Mouse (Mus musculus) C2C12 (cell line): ENCODE results near the gene Hist1h4j. TPM values are rescaled to one million over a fixed set of nuclear protein-coding genes. Genes with fewer than 3 reads are reported as not detected.
"Not testable (repeated sequence)": the region's sequence is repeated elsewhere in the genome, so short reads cannot be mapped to it uniquely, and the experiment has no call there.

ENCODE experiments used
- H3K27me3 ChIP-seq: one replicate; pipeline ENCODE4 v1.6.1; 2011; ENCODE audit not compliant: control insufficient read depth, insufficient read depth, insufficient read length
- H3K36me3 ChIP-seq: one replicate; pipeline ENCODE4 v1.6.1; 2011; ENCODE audit not compliant: control insufficient read depth, insufficient read depth
- H3K4me3 ChIP-seq: one replicate; pipeline ENCODE4 v1.5.1; 2011; ENCODE audit warnings: mild to moderate bottlenecking, control low read depth; ENCODE audit not compliant: poor library complexity, insufficient read depth, severe bottlenecking
- H3K79me2 ChIP-seq: one replicate; pipeline ENCODE4 v1.6.1; 2011; ENCODE audit not compliant: control insufficient read depth, insufficient read depth
- H3K79me3 ChIP-seq: one replicate; pipeline ENCODE4 v1.6.1; 2011; ENCODE audit warnings: low read depth, control low read depth
- H3ac ChIP-seq: one replicate; pipeline ENCODE3; 2011; ENCODE audit warnings: low read depth; ENCODE audit not compliant: control insufficient read depth, insufficient read length
- CEBPB ChIP-seq: IDR thresholded peaks from one replicate; pipeline ENCODE4 v1.6.1; 2011; ENCODE audit warnings: low read depth, mild to moderate bottlenecking, control low read depth, moderate library complexity
- CTCF ChIP-seq: IDR thresholded peaks from one replicate; pipeline ENCODE4 v1.5.1; 2011; ENCODE audit not compliant: control insufficient read depth, insufficient read depth, insufficient read length
- FOSL1 ChIP-seq: IDR thresholded peaks from one replicate; pipeline ENCODE4 v1.8.0; 2011; ENCODE audit warnings: mild to moderate bottlenecking, low read length; ENCODE audit not compliant: poor library complexity, insufficient read depth, severe bottlenecking
- MAX ChIP-seq: IDR thresholded peaks from one replicate; pipeline ENCODE4 v1.6.1; 2011; ENCODE audit warnings: mild to moderate bottlenecking, control low read depth
- MYOD1 ChIP-seq: IDR thresholded peaks from one replicate; pipeline ENCODE4 v1.6.1; 2011; ENCODE audit warnings: low read depth; ENCODE audit not compliant: control insufficient read depth, insufficient read length
- MYOG ChIP-seq: IDR thresholded peaks from one replicate; pipeline ENCODE4 v1.6.1; 2011; ENCODE audit not compliant: control insufficient read depth, insufficient read length; ENCODE audit errors: extremely low read depth
- USF1 ChIP-seq: IDR thresholded peaks from one replicate; pipeline ENCODE4 v1.6.1; 2011; ENCODE audit warnings: low read depth, mild to moderate bottlenecking, control low read depth, moderate library complexity
- polyA plus RNA-seq: library from polyadenylated mRNA; unstranded; fragments of >200 nt; fragmentation: generic; extraction: Trizol; gene quantifications from one replicate; pipeline ENCODE4 v1.2.1, GENCODE M21; 2012; ENCODE audit warnings: missing spikeins

The Hist1h4j gene
- polyA plus RNA-seq, 1 experiment = 2.9 TPM

GRCm38 (mm10) chr13:21779767-21780731 lies 45.2 kb downstream of the Hist1h4j start, which contains the start of gene Hist1h1b:
Gene Hist1h1b (minus strand): TSS chr13:21780625.
- no peaks in the 10 kb centered on the region for H3K79me2 ChIP-seq
- H3K36me3 ChIP-seq = no peaks in the 10 kb centered on the region
- no peaks in the 10 kb centered on the region for H3K27me3 ChIP-seq
- peak within 1 kb of the TSS; percentile 43 for H3K4me3 ChIP-seq
- H3K79me3 ChIP-seq = no peaks in the 10 kb centered on the region
- peak within 1 kb of the TSS; percentile 94 for H3ac ChIP-seq
- no peak for TF ChIP-seq CTCF
- TF ChIP-seq CEBPB = no peak
- peak; percentile 94 for TF ChIP-seq MYOG

- Histone ChIP-seq H3K79me3 (no peaks in the 10 kb centered on the region), H3K4me3 (no peak overlapping the region), H3ac (no peak overlapping the region), H3K79me2 (no peaks in the 10 kb centered on the region), H3K36me3 (no peaks in the 10 kb centered on the region), H3K27me3 (no peaks in the 10 kb centered on the region)
- TF ChIP-seq USF1 (no peak), MAX (no peak), CEBPB (no peak), FOSL1 (no peak), MYOD1 (no peak), CTCF (no peak), MYOG (no peak)
These were observed 46.2 kb downstream of the Hist1h4j start for GRCm38 (mm10) chr13:21781021-21781555.

GRCm38 (mm10) chr13:21781639-21782038 lies 46.8 kb downstream of the Hist1h4j start:
- no peak overlapping the region for H3K4me3 ChIP-seq

GRCm38 (mm10) chr13:21782361-21783254 lies 47.7 kb downstream of the Hist1h4j start:
- H3K36me3 ChIP-seq, H3K27me3 ChIP-seq, H3K79me2 ChIP-seq, H3K79me3 ChIP-seq: not testable (repeated sequence)
- Histone ChIP-seq H3K4me3 (peak overlapping the region; percentile 8), H3ac (peak overlapping the region; percentile 2)
- TF ChIP-seq CEBPB = peak; percentile 13

More at GRCm38 (mm10) chr13:21781639-21782038, 46.8 kb downstream of the Hist1h4j start:
- Histone ChIP-seq H3ac (no peak overlapping the region), H3K27me3 (no peaks in the 10 kb centered on the region), H3K79me3 (no peaks in the 10 kb centered on the region), H3K79me2 (no peaks in the 10 kb centered on the region), H3K36me3 (no peaks in the 10 kb centered on the region)
- TF ChIP-seq CTCF (no peak), CEBPB (no peak), USF1 (no peak), FOSL1 (no peak), MYOD1 (no peak), MAX (no peak), MYOG (no peak)

- H3ac ChIP-seq = peak within 1 kb of the TSS; percentile 64
- no peaks in the 10 kb centered on the region for H3K36me3 ChIP-seq
- TF ChIP-seq MYOG = no peak
- TF ChIP-seq CEBPB = no peak
- TF ChIP-seq CTCF = no peak
- TF ChIP-seq MAX = no peak
- TF ChIP-seq MYOD1 = no peak
- TF ChIP-seq USF1 = no peak
- no peaks in the 10 kb centered on the region for H3K79me2 ChIP-seq
- H3K27me3 ChIP-seq = no peaks in the 10 kb centered on the region
- no peaks in the 10 kb centered on the region for H3K79me3 ChIP-seq
- H3K4me3 ChIP-seq = peak within 1 kb of the TSS; percentile 8
These were observed 48.4 kb downstream of the Hist1h4j start, which contains the start of gene Hist1h3i for GRCm38 (mm10) chr13:21783255-21783617. Gene Hist1h3i (minus strand): TSS chr13:21783370.

- no peaks in the 10 kb centered on the region for H3K36me3 ChIP-seq
- no peak for TF ChIP-seq FOSL1
- TF ChIP-seq CTCF = no peak
- TF ChIP-seq MAX = no peak
- TF ChIP-seq MYOD1 = no peak
- TF ChIP-seq MYOG = no peak
- TF ChIP-seq CEBPB = no peak
- no peak for TF ChIP-seq USF1
- no peaks in the 10 kb centered on the region for H3K27me3 ChIP-seq
- no peak overlapping the region for H3K4me3 ChIP-seq
- H3K79me2 ChIP-seq = no peaks in the 10 kb centered on the region
- H3ac ChIP-seq = peak overlapping the region; percentile 64
- no peaks in the 10 kb centered on the region for H3K79me3 ChIP-seq
These were observed 48.9 kb downstream of the Hist1h4j start for GRCm38 (mm10) chr13:21783734-21784161.
